In the genomic region with DNA sequence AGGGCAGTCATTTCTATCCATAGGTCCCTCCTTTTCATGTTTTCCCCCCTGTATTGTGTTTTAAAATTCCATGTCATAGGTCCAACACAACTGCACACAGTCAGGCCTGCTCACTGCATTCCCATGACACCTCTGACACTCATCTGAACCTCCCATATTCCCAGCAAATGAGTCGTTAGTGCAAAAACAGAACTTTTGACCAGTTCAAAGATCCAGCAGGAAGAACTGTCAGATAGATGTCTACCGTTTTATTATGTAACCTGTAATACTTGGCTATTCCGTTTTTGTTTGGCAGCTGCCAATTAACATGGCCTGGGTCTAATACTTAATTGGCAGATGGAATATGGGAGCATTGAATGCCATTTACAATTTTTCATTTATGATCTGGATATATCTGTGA, we compare ENCODE assay signal across 24 mouse cellular contexts. TPM values are rescaled to one million over a fixed set of nuclear protein-coding genes. Genes with fewer than 3 reads are reported as not detected.
DNase-seq lines count a peak whose midpoint lies in the region; ATAC-seq and TF ChIP-seq lines count a peak whose summit lies in the region.
"Had no signal": no experiment of that assay in that cellular context is flagged by ENCODE, and none has a peak within 500 bp of the region (broad histone marks: within the 10 kb centered on the region; RNA-seq: fewer than 3 reads in every experiment).

No protein-coding gene starts in this region.

- WGBS in kidney, adult 2 months, result 67% methylated on average over 3 of the region's 3 CpGs
- WGBS in liver, adult 2 months, result 28% methylated on average over 3 of the region's 3 CpGs
- 72% methylated on average over 3 of the region's 3 CpGs for WGBS in liver, postnatal 0 days (ENCODE audit: insufficient replicate concordance)

- H3K9ac ChIP-seq in liver, adult 2 months (ENCODE audit: low read depth, low read length), result no peak overlapping the region
- H3K9ac ChIP-seq in liver, postnatal 0 days (replicated peaks), result no peak overlapping the region

- no peak for TF ChIP-seq EP300 in liver, postnatal 0 days (IDR thresholded peaks at IDR 0.05; ENCODE audit: low read depth)

- no peak overlapping the region for H3K27ac ChIP-seq in kidney, adult 2 months (ENCODE audit: insufficient read depth, low read depth, low read length)
- H3K27ac ChIP-seq in liver, adult 2 months (replicated peaks; ENCODE audit: insufficient read depth, low read depth, low read length), result peak overlapping the region; percentile 18; the same call in 1 of the 2 replicates
- no peak overlapping the region for H3K27ac ChIP-seq in liver, postnatal 0 days (ENCODE audit: low read depth)

- H3K4me2 ChIP-seq in liver, postnatal 0 days (ENCODE audit: low read depth, low read length), result no peak overlapping the region

- no peaks in the 10 kb centered on the region for H3K9me3 ChIP-seq in liver, postnatal 0 days (ENCODE audit: low read length)

- no peak for TF ChIP-seq POLR2A in kidney, adult 2 months (IDR thresholded peaks at IDR 0.05; ENCODE audit: low read depth, low read length)
- no peak for TF ChIP-seq POLR2A in liver, adult 2 months (IDR thresholded peaks at IDR 0.05; ENCODE audit: extremely low read depth, insufficient read depth, low read length)

- no peak for ATAC-seq in liver, postnatal 0 days
- ATAC-seq: activated CD4-positive, CD25-positive, alpha-beta regulatory T cell, adult 4 months; CD4-positive, CD25-positive, alpha-beta regulatory T cell, adult 4 months; Patski had no signal

- H3K27me3 ChIP-seq in kidney, adult 2 months (replicated peaks; ENCODE audit: control insufficient read depth, insufficient read depth, low read length), result no peaks in the 10 kb centered on the region
- no peaks in the 10 kb centered on the region for H3K27me3 ChIP-seq in liver, adult 2 months (ENCODE audit: control insufficient read depth, insufficient read depth, low read length)
- no peaks in the 10 kb centered on the region for H3K27me3 ChIP-seq in liver, postnatal 0 days (ENCODE audit: insufficient read depth, low read length)
- H3K27me3 ChIP-seq: CH12.LX, Patski had no signal

- TF ChIP-seq CTCF in kidney, adult 2 months (conservative IDR thresholded peaks at IDR 0.05; ENCODE audit: insufficient read depth, insufficient read length, low read depth, low read length), result no peak
- no peak for TF ChIP-seq CTCF in liver, adult 2 months (IDR thresholded peaks at IDR 0.05; ENCODE audit: low read depth, low read length)
- no peak for TF ChIP-seq CTCF in liver, postnatal 0 days (IDR thresholded peaks at IDR 0.05; ENCODE audit: low read depth)

- H3K4me1 ChIP-seq in kidney, adult 2 months (ENCODE audit: control insufficient read depth, insufficient read depth, low read length), result no peaks in the 10 kb centered on the region
- H3K4me1 ChIP-seq in liver, adult 2 months (ENCODE audit: control insufficient read depth, insufficient read depth, low read length), result peaks cover 5% of the 10 kb centered on the region
- H3K4me1 ChIP-seq in liver, postnatal 0 days (ENCODE audit: insufficient read depth), result no peaks in the 10 kb centered on the region

- H3K36me3 ChIP-seq in kidney, adult 2 months (ENCODE audit: control insufficient read depth, insufficient read depth, low read length), result no peaks in the 10 kb centered on the region; the same call in 1 of the 2 replicates
- H3K36me3 ChIP-seq in liver, adult 2 months (ENCODE audit: control insufficient read depth, insufficient read depth, low read length), result no peaks in the 10 kb centered on the region
- H3K36me3 ChIP-seq in liver, postnatal 0 days (replicated peaks; ENCODE audit: insufficient read depth, low read length), result no peaks in the 10 kb centered on the region
- H3K36me3 ChIP-seq: G1E had no signal

- DNase-seq in kidney, adult 2 months, result peak; percentile 58
- DNase-seq in kidney, adult 18-20 months, result no peak
- DNase-seq in kidney, adult 9 months, result peak; percentile 63
- DNase-seq in kidney, postnatal 36 days, result no peak
- DNase-seq in liver, adult 2 months (ENCODE audit: extremely low read depth, low read depth, low spot score), result peak; percentile 75
- DNase-seq in liver, postnatal 0 days, result no peak
- DNase-seq: adrenal gland, adult 2 months; adrenal gland, adult 8-10 months; adrenal gland, postnatal 10 days; adrenal gland, postnatal 14 days; adrenal gland, postnatal 25 days; adrenal gland, postnatal 36 days; B cell, adult 2 months; cerebellum, adult 11 months; cerebellum, adult 11-12 months; cerebellum, adult 18-20 months had no signal

- H3K4me3 ChIP-seq in kidney, adult 2 months (ENCODE audit: insufficient read depth, low read depth, low read length), result no peak overlapping the region
- no peak overlapping the region for H3K4me3 ChIP-seq in liver, adult 2 months (ENCODE audit: insufficient read depth, low read depth, low read length)
- H3K4me3 ChIP-seq in liver, postnatal 0 days (ENCODE audit: low read depth, low read length), result no peak overlapping the region

- H3K79me2 ChIP-seq in liver, adult 2 months (ENCODE audit: control insufficient read depth, insufficient read depth, low read length), result no peaks in the 10 kb centered on the region

RNA-seq across cellular contexts. Expression of a gene that starts 34.0 kb away (rescaled TPM):
- polyA plus RNA-seq in kidney, adult 2 months (2012; rRNA removed), result 10.0 and 12.3 TPM in 2 replicates
- 3.0 and 3.3 TPM in 2 replicates for total RNA-seq in liver, adult 2 months (2014; rRNA removed)
- 1.0 and 1.4 TPM in 2 replicates for polyA plus RNA-seq in liver, adult 2 months (2012; rRNA removed)
- polyA plus RNA-seq in liver, postnatal 0 days (2015; fragmentation: Nextera tagmentation; extraction: Ambion mirVana), result 3.7 and 5.2 TPM in 2 replicates
- total RNA-seq: ES-E14, G1E, MEL had no signal
- polyA plus RNA-seq: C2C12, G1E, Patski had no signal

Comparison
In these comparisons a context has a peak if more than half of its experiments do, and no peak if none do; other contexts are left out.
1. DNase-seq: peak in kidney, adult 2 months (single experiment), kidney, adult 9 months (single experiment) and liver, adult 2 months (single experiment); none in kidney, adult 18-20 months (single experiment), kidney, postnatal 36 days (0 of 2) and liver, postnatal 0 days (single experiment).